Mouse (Mus musculus): ENCODE measurements around the gene Elavl4.

Elavl4 gene

GRCm38 (mm10) chr4:110351178-110352000 is at the start of gene Elavl4:
Gene Elavl4 (minus strand): TSS chr4:110351909.
- DNase-seq, result peak; percentile 62

- peak; percentile 22 for DNase-seq
These were observed 45.9 kb upstream of the Elavl4 start, which contains the start of gene Agbl4 for GRCm38 (mm10) chr4:110397618-110398045. Gene Agbl4 (plus strand): TSS chr4:110397661.

DNA sequence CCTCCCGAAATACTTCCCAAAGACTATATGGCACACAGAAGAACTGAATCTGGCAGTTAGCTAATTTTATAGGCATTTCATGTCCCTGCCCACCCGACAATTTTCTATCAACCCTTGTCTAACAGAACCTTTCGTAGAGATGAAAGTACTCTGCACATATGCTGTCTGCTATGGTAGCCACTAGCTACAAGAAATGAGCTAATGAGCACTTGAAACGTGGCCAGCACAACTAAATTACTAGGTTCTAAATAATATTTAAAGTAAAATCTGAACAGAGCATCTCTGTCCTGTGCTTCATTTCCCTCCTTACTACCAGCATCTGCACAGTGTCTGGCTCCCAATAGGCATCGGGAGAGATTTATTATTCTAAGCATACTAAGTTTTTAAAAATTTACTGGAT is 44.5 kb upstream of the Elavl4 start:
- no peak for DNase-seq

DNA sequence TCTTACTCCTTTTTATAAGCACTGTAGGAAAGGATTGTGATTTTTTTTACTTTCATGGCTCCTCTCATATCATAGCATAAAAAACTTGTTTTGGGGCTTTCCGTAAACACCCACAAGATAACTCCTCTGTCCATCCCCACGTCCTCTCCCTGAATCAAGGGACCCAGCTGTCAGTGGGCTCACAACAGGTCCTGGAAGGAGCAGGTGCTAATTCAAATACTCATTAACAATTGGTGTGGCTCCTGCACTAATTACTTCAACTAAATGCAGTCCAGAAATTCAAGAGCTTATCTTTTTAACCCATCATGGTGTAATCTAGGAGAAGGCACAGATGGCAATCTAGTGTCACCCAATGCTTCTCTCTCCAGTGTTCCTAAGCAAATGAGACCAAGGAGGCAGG is 8.9 kb upstream of the Elavl4 start:
- DNase-seq, result no peak

- no peak for DNase-seq
These were observed 276 bp upstream of the Elavl4 start for GRCm38 (mm10) chr4:110352001-110352369.

- no peak for DNase-seq
These were observed 892 bp downstream of the Elavl4 start for GRCm38 (mm10) chr4:110350856-110351177.

DNA sequence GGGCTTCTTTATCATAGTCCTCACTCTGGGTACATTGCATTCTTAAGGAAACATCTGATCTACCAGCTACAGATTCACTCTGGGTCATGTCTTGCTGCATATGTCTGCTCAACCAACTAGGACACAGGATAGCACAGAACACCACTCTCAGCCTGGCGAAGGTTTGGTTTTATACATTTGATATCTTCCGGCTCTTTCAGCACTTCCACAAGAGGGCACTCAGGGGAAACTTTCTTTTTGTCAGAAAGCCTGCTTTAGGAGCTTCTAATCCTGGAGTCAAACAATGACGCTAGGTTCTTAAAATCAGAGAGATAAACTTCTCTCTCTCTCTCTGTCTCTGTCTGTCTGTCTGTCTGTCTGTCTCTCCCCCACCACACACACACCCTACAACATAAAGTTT is 27.8 kb downstream of the Elavl4 start:
- no peak for DNase-seq

GRCm38 (mm10) chr4:110312126-110312525 is 39.6 kb downstream of the Elavl4 start:
- DNase-seq, result no peak

DNA sequence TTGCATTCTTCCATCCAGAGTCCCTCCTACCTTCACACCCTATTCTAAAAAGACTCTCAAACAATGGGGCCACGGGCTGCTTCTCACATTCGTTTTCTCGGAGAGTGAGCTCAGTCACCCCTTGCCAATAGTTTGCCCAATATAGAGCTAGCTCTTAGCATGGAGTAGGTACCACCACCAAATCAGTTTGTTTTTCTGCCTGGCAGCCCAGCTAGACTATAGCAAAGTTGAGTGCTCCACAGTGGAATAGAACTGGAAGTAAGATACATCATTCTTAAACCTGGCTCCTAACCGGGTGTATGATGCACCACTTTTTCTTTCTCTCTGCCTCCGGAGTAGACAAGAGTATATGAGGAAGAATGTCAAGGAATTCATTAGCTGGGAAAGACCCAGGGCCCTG is 44.7 kb downstream of the Elavl4 start:
- DNase-seq, result no peak

- DNase-seq, result no peak
These were observed 45.1 kb downstream of the Elavl4 start for GRCm38 (mm10) chr4:110306559-110306958.

- no peak for DNase-seq
These were observed 55.9 kb downstream of the Elavl4 start for GRCm38 (mm10) chr4:110295793-110296192.

DNA sequence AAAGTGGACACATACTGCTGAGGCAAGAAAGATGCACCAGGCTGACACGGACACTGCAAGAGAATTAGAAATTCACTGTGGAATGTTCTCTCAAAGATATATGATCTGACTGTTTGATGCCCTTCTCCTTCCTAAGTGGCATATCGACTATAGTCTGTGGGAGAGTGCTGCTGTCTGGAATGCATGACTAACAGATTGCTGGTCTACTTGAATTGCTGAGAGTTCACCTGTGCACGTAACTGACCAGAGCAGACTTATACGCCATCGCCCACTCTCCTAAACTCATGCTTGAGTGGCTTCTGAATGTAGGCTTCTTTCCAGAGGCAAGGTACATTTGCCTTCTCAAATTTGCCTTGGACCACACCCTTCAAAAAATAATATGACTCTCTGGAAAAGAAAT is 58.5 kb downstream of the Elavl4 start:
- no peak for DNase-seq

- no peak for DNase-seq
These were observed 59.2 kb downstream of the Elavl4 start for GRCm38 (mm10) chr4:110292471-110292870.

DNA sequence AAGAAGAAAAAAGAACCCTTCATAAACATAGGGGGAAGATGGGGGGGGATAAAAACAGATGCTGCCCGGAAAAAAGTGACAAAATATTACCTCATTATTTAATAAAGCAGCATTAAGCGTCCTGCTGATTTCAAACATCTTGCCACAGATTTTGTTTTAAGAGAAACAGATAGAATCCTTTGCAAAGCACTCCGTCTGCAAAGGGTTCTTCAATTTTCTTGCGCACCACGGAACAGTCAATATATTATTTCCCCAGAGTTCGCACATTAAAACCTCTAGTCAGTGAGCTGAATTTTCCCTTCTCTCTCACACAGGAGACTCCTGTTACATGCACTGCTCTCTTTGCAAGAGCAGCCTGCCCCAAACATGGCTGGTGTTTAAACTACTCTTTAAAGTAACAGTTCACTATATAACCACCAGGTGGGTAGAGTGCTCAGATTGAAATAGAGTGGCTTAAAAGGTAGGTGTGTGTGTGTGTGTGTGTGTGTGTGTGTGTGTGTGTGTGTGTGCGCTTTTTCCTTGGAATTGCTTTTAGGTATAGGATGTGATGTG is 61.1 kb downstream of the Elavl4 start:
- DNase-seq, result peak; percentile 32

DNA sequence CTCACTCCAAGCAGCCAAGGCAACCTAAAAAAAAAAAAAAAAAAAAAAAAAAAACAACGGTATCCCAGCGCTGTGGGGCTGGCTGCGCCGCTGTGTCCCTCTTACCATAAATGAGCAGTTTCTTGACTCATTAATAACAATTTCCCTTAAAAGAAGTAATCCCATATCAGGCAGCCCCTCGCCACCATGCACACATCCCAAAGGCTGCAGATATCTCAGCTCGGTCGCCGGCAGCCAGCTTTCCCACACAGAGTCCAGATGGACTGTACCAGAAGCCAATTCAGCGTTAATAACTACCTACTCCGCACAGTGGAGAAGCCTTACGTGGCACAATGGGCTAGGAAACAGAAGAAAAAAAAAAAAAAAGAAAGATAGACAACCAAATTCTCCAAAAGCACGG is 61.7 kb downstream of the Elavl4 start:
- DNase-seq, result peak; percentile 70

DNA sequence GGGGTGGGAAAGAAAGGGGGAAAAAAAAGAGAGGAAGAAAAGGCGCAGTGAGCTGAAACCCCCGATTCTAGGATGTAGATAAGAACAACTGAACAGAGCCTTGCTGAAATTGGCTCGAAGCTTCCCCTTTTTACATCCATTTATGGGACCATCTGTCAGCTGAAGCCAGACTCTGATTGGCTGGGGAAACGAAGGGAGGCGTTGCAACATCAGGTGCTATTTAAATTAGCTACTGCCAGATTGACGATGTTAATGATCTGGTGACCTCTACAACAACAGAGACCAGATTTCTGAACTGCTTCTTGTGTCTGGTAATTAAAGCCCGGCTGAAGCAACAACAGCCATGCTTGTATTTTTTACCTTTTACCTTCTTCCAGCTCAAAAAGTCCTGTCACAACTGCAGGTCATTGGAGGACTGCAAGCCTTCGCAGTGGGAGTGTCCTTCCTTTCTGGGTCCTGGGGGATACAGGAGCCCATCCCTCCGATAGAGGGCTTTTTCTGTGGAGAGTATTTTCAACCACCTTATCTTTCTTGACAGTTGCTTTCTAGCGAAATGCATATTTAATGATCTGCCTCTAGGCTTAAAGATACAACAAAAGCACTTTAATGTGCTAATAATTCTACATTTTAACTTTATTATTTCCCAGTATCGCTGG is 64.2 kb downstream of the Elavl4 start:
- DNase-seq, result peak; percentile 71

GRCm38 (mm10) chr4:110286841-110287240 is 64.9 kb downstream of the Elavl4 start:
- DNase-seq, result no peak

GRCm38 (mm10) chr4:110286371-110286781 is 65.3 kb downstream of the Elavl4 start:
- DNase-seq, result peak; percentile 54

DNA sequence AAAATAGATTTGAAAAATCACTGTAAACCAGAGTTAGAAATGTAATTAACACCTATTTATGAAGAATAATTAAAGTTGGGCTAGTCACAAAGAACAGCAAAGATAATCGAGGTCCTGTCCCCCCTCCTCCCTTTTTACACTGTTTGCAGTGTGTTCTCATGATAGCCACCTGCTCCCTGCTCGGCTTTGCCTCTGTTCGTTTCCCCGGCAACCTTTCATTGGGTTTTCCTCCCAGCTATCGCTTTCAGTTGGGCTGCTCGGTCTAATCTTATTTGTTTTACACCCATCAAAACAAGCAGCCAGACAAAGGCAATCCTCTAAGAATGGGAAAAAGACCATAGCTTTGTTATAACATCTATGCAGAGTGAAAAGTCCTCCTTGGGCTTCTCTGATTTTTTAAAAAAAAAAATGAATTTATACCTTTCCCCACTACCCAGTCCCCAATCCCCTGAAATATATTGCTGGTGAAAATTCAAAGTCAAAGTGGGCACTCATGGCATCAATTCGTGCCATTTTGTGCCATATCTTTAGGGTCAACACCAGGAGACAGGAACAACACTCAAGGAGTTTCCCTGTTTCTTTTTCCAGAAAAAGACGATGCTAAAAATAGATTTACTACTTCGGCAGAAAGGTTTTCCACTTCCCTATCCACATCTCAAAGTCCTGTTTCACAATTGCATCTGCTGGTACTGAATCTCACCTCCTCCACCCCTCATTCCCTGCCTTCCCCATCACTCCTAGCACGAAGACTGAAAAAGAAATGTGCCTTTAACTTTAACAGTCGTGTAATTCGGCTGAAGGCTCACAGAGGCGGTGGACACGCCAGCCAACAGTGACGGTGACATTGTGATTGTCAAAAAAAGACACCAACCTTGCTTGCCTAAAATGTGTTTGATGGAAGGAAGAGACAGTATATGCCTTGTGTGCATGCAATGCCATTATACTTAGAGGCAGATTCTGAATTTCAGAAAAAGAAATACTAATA is 66.1 kb downstream of the Elavl4 start:
- peak; percentile 38 for DNase-seq

GRCm38 (mm10) chr4:110284446-110284845 is 67.3 kb downstream of the Elavl4 start:
- DNase-seq, result no peak

- no peak for DNase-seq
These were observed 81.7 kb downstream of the Elavl4 start for GRCm38 (mm10) chr4:110270046-110270445.

DNA sequence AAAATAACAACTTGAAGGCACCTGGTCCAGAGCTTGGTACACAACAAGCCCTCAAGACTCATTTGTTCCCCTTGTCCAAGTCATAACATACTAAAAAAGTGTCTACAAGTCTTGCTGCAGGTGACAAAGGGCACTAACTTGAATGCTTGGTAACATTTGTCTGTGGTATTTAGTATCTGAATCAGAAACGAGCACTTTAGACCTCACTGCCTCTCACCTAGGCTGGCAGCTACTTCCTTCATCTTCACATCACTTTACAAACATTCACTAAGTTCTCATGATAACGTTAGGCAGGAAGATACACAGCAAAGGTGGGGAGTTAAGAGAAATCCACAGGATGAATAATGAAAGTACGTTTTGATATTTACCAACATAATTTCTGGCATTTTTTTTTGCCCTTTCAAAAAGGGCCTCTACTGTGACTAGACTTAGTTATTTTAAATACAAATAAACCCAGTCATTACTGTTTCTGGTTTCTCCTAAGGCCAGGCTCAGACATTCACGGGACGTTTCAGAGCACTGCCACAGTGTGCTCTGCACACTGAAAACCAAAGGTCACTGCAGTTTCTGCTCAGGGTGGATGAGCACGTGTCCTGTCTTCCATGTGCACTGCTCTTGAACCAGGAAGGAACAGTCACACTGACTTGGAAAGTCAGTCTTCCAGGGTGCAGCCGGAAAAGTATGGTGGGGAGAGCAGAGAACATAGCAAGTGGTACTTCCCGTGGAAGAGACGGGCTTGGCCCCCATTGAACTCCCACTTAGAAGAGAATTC is 84.7 kb downstream of the Elavl4 start:
- DNase-seq, result no peak

Data from cerebellum, adult 11 months (tissue).